Mouse (Mus musculus) hindbrain, embryonic 14.5 days (tissue): ENCODE measurements at regions not wholly inside any gene's neighbourhood (a gene's known extent, or its start where the extent isn't known, plus 50 kb on each side); places are given as distances from the start of the nearest gene placed in this dataset. TPM values are rescaled to one million over a fixed set of nuclear protein-coding genes. Genes with fewer than 3 reads are reported as not detected.

ENCODE experiments used
- ATAC-seq: fragments of 200-750 bp; cut with Nextera tagmentation; 2 replicates; pipeline ENCODE4 v1.8.0; 2017; ENCODE audit warnings: moderate number of reproducible peaks, mild to moderate bottlenecking, moderate TSS enrichment, moderate library complexity; ENCODE audit not compliant: low FRiP score
- DNase-seq: peaks from one replicate; pipeline ENCODE4 v3.0.0-alpha.2; 2015; ENCODE audit warnings: low spot score
- H3K27ac ChIP-seq: fragments of 300-500 bp; sonication (generic); 2 replicates; pipeline ENCODE4 v1.5.1; 2014; ENCODE audit warnings: mild to moderate bottlenecking, moderate library complexity
- H3K27me3 ChIP-seq: fragments of 300-500 bp; sonication (generic); 2 replicates; pipeline ENCODE4 v1.6.1; 2014; ENCODE audit warnings: mild to moderate bottlenecking, low read length, mixed read lengths; ENCODE audit not compliant: control insufficient read depth, insufficient read depth
- H3K36me3 ChIP-seq: fragments of 300-500 bp; sonication (generic); replicated peaks from 2 replicates; pipeline ENCODE4 v1.6.1; 2014; ENCODE audit not compliant: control insufficient read depth, insufficient read depth
- H3K4me1 ChIP-seq: fragments of 300-500 bp; sonication (generic); replicated peaks from 2 replicates; pipeline ENCODE4 v1.6.1; 2014; ENCODE audit warnings: antibody characterized with exemption, low read length, mixed read lengths; ENCODE audit not compliant: control insufficient read depth, insufficient read depth
- H3K4me2 ChIP-seq: fragments of 300-500 bp; sonication (generic); replicated peaks from 2 replicates; pipeline ENCODE4 v1.6.1; 2014; ENCODE audit warnings: mild to moderate bottlenecking, moderate library complexity
- H3K4me3 ChIP-seq: fragments of 300-500 bp; sonication (generic); replicated peaks from 2 replicates; pipeline ENCODE4 v1.5.1; 2014; ENCODE audit warnings: mild to moderate bottlenecking, low read length
- H3K9ac ChIP-seq: fragments of 300-500 bp; sonication (generic); 2 replicates; pipeline ENCODE4 v1.6.1; 2014
- H3K9me3 ChIP-seq: fragments of 300-500 bp; sonication (generic); 2 replicates; pipeline ENCODE4 v1.6.1; 2016; ENCODE audit warnings: low read length; ENCODE audit not compliant: control insufficient read depth
- WGBS: fragments of 180-500 bp; shearing (Covaris S2); extraction: QIAGEN DNeasy Blood & Tissue Kit; methylation state at CpG from one replicate; pipeline ENCODE4 v1.1.7; 2014; 5-methylcytosine and 5-hydroxymethylcytosine counted together
- microRNA-seq: library from miRNA; unstranded; fragments of <30 nt; microRNA quantifications from one replicate; pipeline ENCODE4, GENCODE M21; 2016

GRCm38 (mm10) chr8:107887333-107887732 lies 55.1 kb upstream of the Zfhx3 start:
- ATAC-seq: no peak

GRCm38 (mm10) chr8:107890922-107891321 lies 51.5 kb upstream of the Zfhx3 start:
- Histone ChIP-seq H3K9me3 (peaks cover 3% of the 10 kb centered on the region; the same call in 1 of the 2 replicates), H3K9ac (no peak overlapping the region), H3K27ac (no peak overlapping the region), H3K27me3 (no peaks in the 10 kb centered on the region), H3K4me3 (no peak overlapping the region), H3K36me3 (no peaks in the 10 kb centered on the region), H3K4me1 (no peaks in the 10 kb centered on the region), H3K4me2 (no peak overlapping the region)
- WGBS: 69% methylated on average over 5 of the region's 5 CpGs
- no peak for ATAC-seq
- no peak for DNase-seq

More at GRCm38 (mm10) chr8:107887333-107887732, 55.1 kb upstream of the Zfhx3 start:
- Histone ChIP-seq H3K4me1 (0 out of 2 replicates have a peak, but pooled peaks cover 5% of the 10 kb centered on the region), H3K9ac (no peak overlapping the region), H3K36me3 (no peaks in the 10 kb centered on the region), H3K27me3 (no peaks in the 10 kb centered on the region), H3K4me2 (no peak overlapping the region), H3K4me3 (no peak overlapping the region), H3K9me3 (peaks cover 3% of the 10 kb centered on the region; the same call in 1 of the 2 replicates), H3K27ac (no peak overlapping the region)
- 58% methylated on average over 10 of the region's 10 CpGs for WGBS
- no peak for DNase-seq

Small RNA genes in the stretch of these regions (microRNA-seq; reads per million reads assigned to microRNA genes)
- gene Gm22825: not detected
- gene Gm23646: not detected
